Mouse (Mus musculus) heart, embryonic 12.5 days (tissue): Measurements from ENCODE around the gene Col1a1. TPM values are rescaled to one million over a fixed set of nuclear protein-coding genes. Genes with fewer than 3 reads are reported as not detected.
"Not testable (repeated sequence)": the region's sequence is repeated elsewhere in the genome, so short reads cannot be mapped to it uniquely, and the experiment has no call there.

Experiments used
- ATAC-seq: fragments of 200-750 bp; cut with Nextera tagmentation; 2 replicates; pipeline ENCODE4 v1.8.0; 2017; ENCODE audit warnings: moderate TSS enrichment, moderate library complexity; ENCODE audit not compliant: insufficient number of reproducible peaks, low FRiP score
- H3K27ac ChIP-seq: fragments of 300-500 bp; sonication (generic); 2 replicates; pipeline ENCODE4 v1.5.1; 2016; ENCODE audit warnings: mild to moderate bottlenecking, moderate library complexity; ENCODE audit not compliant: poor library complexity, severe bottlenecking
- H3K27me3 ChIP-seq: fragments of 300-500 bp; sonication (generic); replicated peaks from 2 replicates; pipeline ENCODE4 v1.6.1; 2016; ENCODE audit warnings: mild to moderate bottlenecking, moderate library complexity
- H3K36me3 ChIP-seq: fragments of 300-500 bp; sonication (generic); 2 replicates; pipeline ENCODE4 v1.6.1; 2016; ENCODE audit warnings: mild to moderate bottlenecking, moderate library complexity
- H3K4me1 ChIP-seq: fragments of 300-500 bp; sonication (generic); replicated peaks from 2 replicates; pipeline ENCODE4 v1.6.1; 2016; ENCODE audit warnings: mild to moderate bottlenecking
- H3K4me2 ChIP-seq: fragments of 300-500 bp; sonication (generic); 2 replicates; pipeline ENCODE4 v1.6.1; 2016; ENCODE audit warnings: mild to moderate bottlenecking, moderate library complexity
- H3K4me3 ChIP-seq: fragments of 300-500 bp; sonication (generic); 2 replicates; pipeline ENCODE4 v1.5.1; 2016; ENCODE audit warnings: mild to moderate bottlenecking
- H3K9ac ChIP-seq: fragments of 300-500 bp; sonication (generic); 2 replicates; pipeline ENCODE4 v1.6.1; 2016; ENCODE audit warnings: mild to moderate bottlenecking, moderate library complexity
- H3K9me3 ChIP-seq: fragments of 300-500 bp; sonication (generic); replicated peaks from 2 replicates; pipeline ENCODE4 v1.6.1; 2016; ENCODE audit warnings: mild to moderate bottlenecking, moderate library complexity
- WGBS: fragments of 180-500 bp; shearing (Covaris S2); methylation state at CpG from one replicate; pipeline ENCODE4 v1.1.7; 2016; 5-methylcytosine and 5-hydroxymethylcytosine counted together
- polyA plus RNA-seq: library from polyadenylated mRNA; unstranded; fragments of >200 nt; fragmentation: Nextera tagmentation; extraction: Ambion mirVana; gene quantifications from 2 replicates; pipeline ENCODE4 v1.2.1, GENCODE M21; 2016

Col1a1 gene
- polyA plus RNA-seq, 1 experiment from 2014 or later = 446 TPM

GRCm38 (mm10) chr11:94957693-94958064 is 21.7 kb downstream of the Col1a1 start:
- no peak overlapping the region for H3K9ac ChIP-seq
- H3K9me3 ChIP-seq = no peaks in the 10 kb centered on the region
- H3K4me1 ChIP-seq = peaks cover 14% of the 10 kb centered on the region
- H3K27ac ChIP-seq = peak overlapping the region; percentile 57; the same call in 1 of the 2 replicates
- H3K4me2 ChIP-seq = no peak overlapping the region
- H3K27me3 ChIP-seq = 0 out of 2 replicates have a peak, but pooled peaks cover 4% of the 10 kb centered on the region
- no peaks in the 10 kb centered on the region for H3K36me3 ChIP-seq
- WGBS = 81% methylated on average over 9 of the region's 9 CpGs
- H3K4me3 ChIP-seq = no peak overlapping the region
- ATAC-seq = no peak

- Histone ChIP-seq H3K4me3 (no peak overlapping the region), H3K36me3 (no peaks in the 10 kb centered on the region), H3K27ac (peak overlapping the region; percentile 57; the same call in 1 of the 2 replicates), H3K27me3 (0 out of 2 replicates have a peak, but pooled peaks cover 4% of the 10 kb centered on the region), H3K4me1 (peaks cover 18% of the 10 kb centered on the region), H3K9me3 (no peaks in the 10 kb centered on the region), H3K4me2 (no peak overlapping the region), H3K9ac (no peak overlapping the region)
- 20% methylated on average over 8 of the region's 8 CpGs for WGBS
- peak; percentile 45 for ATAC-seq
Observed at GRCm38 (mm10) chr11:94958065-94958858, 22.2 kb downstream of the Col1a1 start.

GRCm38 (mm10) chr11:94962534-94963101 is 26.6 kb downstream of the Col1a1 start:
- WGBS = 68% methylated on average over 5 of the region's 5 CpGs
- peak; percentile 26; the same call in 1 of the 2 replicates for ATAC-seq
- H3K9ac ChIP-seq = no peak overlapping the region

GRCm38 (mm10) chr11:94967419-94967818 is 31.4 kb downstream of the Col1a1 start, which contains the start of gene Hils1:
TSS of gene Hils1 (plus strand) at chr11:94967593.
- ATAC-seq = no peak
- H3K4me3 ChIP-seq = no peak within 1 kb of the TSS
- no peak within 1 kb of the TSS for H3K27ac ChIP-seq
- WGBS = 45% methylated on average over 4 of the region's 4 CpGs
- H3K27me3 ChIP-seq = no peaks in the 10 kb centered on the region
- H3K36me3 ChIP-seq = no peaks in the 10 kb centered on the region
- H3K9me3 ChIP-seq = no peaks in the 10 kb centered on the region
- H3K4me1 ChIP-seq = peaks cover 11% of the 10 kb centered on the region
- H3K9ac ChIP-seq = no peak within 1 kb of the TSS
- H3K4me2 ChIP-seq = no peak within 1 kb of the TSS

More at GRCm38 (mm10) chr11:94962534-94963101, 26.6 kb downstream of the Col1a1 start:
- H3K27ac ChIP-seq = no peak overlapping the region
- H3K9me3 ChIP-seq = no peaks in the 10 kb centered on the region
- no peaks in the 10 kb centered on the region for H3K27me3 ChIP-seq
- no peak overlapping the region for H3K4me3 ChIP-seq
- H3K36me3 ChIP-seq = no peaks in the 10 kb centered on the region
- no peak overlapping the region for H3K4me2 ChIP-seq
- H3K4me1 ChIP-seq = peaks cover 18% of the 10 kb centered on the region

- no peaks in the 10 kb centered on the region for H3K9me3 ChIP-seq
- no peak for ATAC-seq
- no peaks in the 10 kb centered on the region for H3K36me3 ChIP-seq
- no peak overlapping the region for H3K4me3 ChIP-seq
- no peak overlapping the region for H3K9ac ChIP-seq
- no peaks in the 10 kb centered on the region for H3K27me3 ChIP-seq
- peaks cover 12% of the 10 kb centered on the region for H3K4me1 ChIP-seq
- no peak overlapping the region for H3K4me2 ChIP-seq
- WGBS = 78% methylated on average over 7 of the region's 7 CpGs
- H3K27ac ChIP-seq = no peak overlapping the region
Observed at GRCm38 (mm10) chr11:94968187-94968586, 32.2 kb downstream of the Col1a1 start.

GRCm38 (mm10) chr11:94969709-94970108 is 33.7 kb downstream of the Col1a1 start:
- not testable (repeated sequence) for H3K27ac ChIP-seq, H3K9me3 ChIP-seq, H3K4me2 ChIP-seq, H3K27me3 ChIP-seq, ATAC-seq, H3K36me3 ChIP-seq, H3K4me3 ChIP-seq, H3K9ac ChIP-seq
- peaks cover 23% of the 10 kb centered on the region for H3K4me1 ChIP-seq
- WGBS = 93% methylated on average over 4 of the region's 4 CpGs

GRCm38 (mm10) chr11:94970210-94970943 is 34.4 kb downstream of the Col1a1 start:
- H3K9me3 ChIP-seq = no peaks in the 10 kb centered on the region
- H3K4me1 ChIP-seq = peaks cover 29% of the 10 kb centered on the region
- 56% methylated on average over 15 of the region's 15 CpGs for WGBS
- H3K9ac ChIP-seq = no peak overlapping the region
- no peak overlapping the region for H3K4me3 ChIP-seq
- no peak overlapping the region for H3K27ac ChIP-seq
- no peaks in the 10 kb centered on the region for H3K36me3 ChIP-seq
- H3K27me3 ChIP-seq = no peaks in the 10 kb centered on the region
- no peak overlapping the region for H3K4me2 ChIP-seq
- 0 out of 2 replicates have a peak, but pooled peaks have one; percentile 44 for ATAC-seq

GRCm38 (mm10) chr11:94971895-94972615 is 36.0 kb downstream of the Col1a1 start:
- H3K9ac ChIP-seq = peak overlapping the region; percentile 70; the same call in 1 of the 2 replicates
- peaks cover 45% of the 10 kb centered on the region for H3K4me1 ChIP-seq
- no peaks in the 10 kb centered on the region for H3K27me3 ChIP-seq
- H3K27ac ChIP-seq = peak overlapping the region; percentile 76; the same call in 1 of the 2 replicates
- H3K36me3 ChIP-seq = no peaks in the 10 kb centered on the region
- 66% methylated on average over 16 of the region's 16 CpGs for WGBS
- no peaks in the 10 kb centered on the region for H3K9me3 ChIP-seq
- H3K4me3 ChIP-seq = peak overlapping the region; percentile 40; the same call in 1 of the 2 replicates
- no peak for ATAC-seq
- H3K4me2 ChIP-seq = peak overlapping the region; percentile 63

GRCm38 (mm10) chr11:94972887-94973286 is 36.9 kb downstream of the Col1a1 start:
- ATAC-seq = no peak
- H3K4me2 ChIP-seq = peak overlapping the region; percentile 63
- peak overlapping the region; percentile 76 for H3K27ac ChIP-seq
- peak overlapping the region; percentile 40 for H3K4me3 ChIP-seq
- H3K4me1 ChIP-seq = peaks cover 49% of the 10 kb centered on the region
- peak overlapping the region; percentile 70 for H3K9ac ChIP-seq
- WGBS = 28% methylated on average over 5 of the region's 5 CpGs
- H3K9me3 ChIP-seq = no peaks in the 10 kb centered on the region
- no peaks in the 10 kb centered on the region for H3K36me3 ChIP-seq
- H3K27me3 ChIP-seq = no peaks in the 10 kb centered on the region

- Histone ChIP-seq H3K4me1 (peaks cover 52% of the 10 kb centered on the region), H3K9ac (peak overlapping the region; percentile 70), H3K4me3 (peak overlapping the region; percentile 40), H3K4me2 (peak overlapping the region; percentile 63), H3K27me3 (no peaks in the 10 kb centered on the region), H3K27ac (peak overlapping the region; percentile 76), H3K36me3 (no peaks in the 10 kb centered on the region), H3K9me3 (no peaks in the 10 kb centered on the region)
- 45% methylated on average over 4 of the region's 4 CpGs for WGBS
- peak; percentile 55 for ATAC-seq
Observed at GRCm38 (mm10) chr11:94973313-94973712, 37.3 kb downstream of the Col1a1 start.
